Mouse (Mus musculus): ENCODE results near the gene Sec24c. TPM values are rescaled to one million over a fixed set of nuclear protein-coding genes. Genes with fewer than 3 reads are reported as not detected.

Gene Sec24c
- total RNA-seq, 1 experiment: 104 TPM

GRCm38 (mm10) chr14:20655731-20656130 lies 18.4 kb upstream of the Sec24c start:
- H3K9me3 ChIP-seq (ENCODE audit: control insufficient read depth, insufficient read depth, low read depth, low read length): no peaks in the 10 kb centered on the region
- TF ChIP-seq MAFK (IDR thresholded peaks at IDR 0.05; ENCODE audit: insufficient read depth, low read depth, low read length) (no peak), CHD2 (IDR thresholded peaks at IDR 0.05; ENCODE audit: low read depth, low read length) (no peak), ZC3H11A (IDR thresholded peaks at IDR 0.05; ENCODE audit: borderline replicate concordance, low read depth, low read length) (no peak), HCFC1 (IDR thresholded peaks at IDR 0.05; ENCODE audit: borderline replicate concordance, insufficient read depth, low read length) (no peak), ZNF384 (IDR thresholded peaks at IDR 0.05; ENCODE audit: low read depth, low read length) (no peak)
- H3K4me3 ChIP-seq (ENCODE audit: insufficient read depth in 1 of 2, low read depth in 1 of 2, low read length in 2 of 2, poor library complexity in 1 of 2, severe bottlenecking in 1 of 2): no peak overlapping the region
- no peaks in the 10 kb centered on the region for H3K36me3 ChIP-seq (ENCODE audit: control insufficient read depth, insufficient read depth, low read length, poor library complexity, severe bottlenecking)
- in situ Hi-C loops (cut with MboI; ENCODE audit: low sequenced_read_pairs in 2 of 2, unreplicated experiment in 2 of 2): loop anchor here in 1 of 2 experiments (5.0 kb wide), 1 partner anchor 78 kb away; no protein-coding TSS in a partner anchor
- DNase-seq (ENCODE audit: low read depth, low spot score): no peak
- H3K4me1 ChIP-seq (ENCODE audit: control insufficient read depth in 2 of 2, insufficient read depth in 2 of 2, low read length in 2 of 2, poor library complexity in 1 of 2): peaks cover 0 to 5% of the 10 kb centered on the region in 2 experiments; a peak in 1 of 4 replicates
- H3K9ac ChIP-seq (ENCODE audit: insufficient read depth, low read depth, low read length, poor library complexity, severe bottlenecking): no peak overlapping the region
- no peak overlapping the region for H3K27ac ChIP-seq (ENCODE audit: insufficient read depth, low read depth, low read length, poor library complexity, severe bottlenecking)

GRCm38 (mm10) chr14:20656361-20656760 lies 17.7 kb upstream of the Sec24c start, which contains the start of gene Myoz1:
Myoz1 (minus strand) TSS chr14:20656540.
- Histone ChIP-seq H3K27ac (ENCODE audit: insufficient read depth, low read depth, low read length, poor library complexity, severe bottlenecking) (no peak within 1 kb of the TSS), H3K36me3 (ENCODE audit: control insufficient read depth, insufficient read depth, low read length, poor library complexity, severe bottlenecking) (no peaks in the 10 kb centered on the region), H3K4me1 (ENCODE audit: control insufficient read depth in 2 of 2, insufficient read depth in 2 of 2, low read length in 2 of 2, poor library complexity in 1 of 2) (peaks cover 0 to 5% of the 10 kb centered on the region in 2 experiments; a peak in 1 of 4 replicates), H3K4me3 (ENCODE audit: insufficient read depth in 1 of 2, low read depth in 1 of 2, low read length in 2 of 2, poor library complexity in 1 of 2, severe bottlenecking in 1 of 2) (no peak within 1 kb of the TSS), H3K9ac (ENCODE audit: insufficient read depth, low read depth, low read length, poor library complexity, severe bottlenecking) (no peak within 1 kb of the TSS), H3K9me3 (ENCODE audit: control insufficient read depth, insufficient read depth, low read depth, low read length) (no peaks in the 10 kb centered on the region)
- TF ChIP-seq ZNF384 (IDR thresholded peaks at IDR 0.05; ENCODE audit: low read depth, low read length) (no peak), CHD2 (IDR thresholded peaks at IDR 0.05; ENCODE audit: low read depth, low read length) (no peak), MAFK (IDR thresholded peaks at IDR 0.05; ENCODE audit: insufficient read depth, low read depth, low read length) (no peak), HCFC1 (IDR thresholded peaks at IDR 0.05; ENCODE audit: borderline replicate concordance, insufficient read depth, low read length) (no peak), ZC3H11A (IDR thresholded peaks at IDR 0.05; ENCODE audit: borderline replicate concordance, low read depth, low read length) (no peak)
- in situ Hi-C loops (cut with MboI; ENCODE audit: low sequenced_read_pairs in 2 of 2, unreplicated experiment in 2 of 2): loop anchor here in 1 of 2 experiments (5.0 kb wide), 1 partner anchor 79 kb away; no protein-coding TSS in a partner anchor
- DNase-seq (ENCODE audit: low read depth, low spot score): no peak

- Histone ChIP-seq H3K36me3 (ENCODE audit: control insufficient read depth, insufficient read depth, low read length, poor library complexity, severe bottlenecking) (no peaks in the 10 kb centered on the region), H3K9ac (ENCODE audit: insufficient read depth, low read depth, low read length, poor library complexity, severe bottlenecking) (no peak overlapping the region), H3K4me1 (ENCODE audit: control insufficient read depth in 2 of 2, insufficient read depth in 2 of 2, low read length in 2 of 2, poor library complexity in 1 of 2) (peaks cover 0 to 11% of the 10 kb centered on the region in 2 experiments; a peak in 1 of 4 replicates), H3K9me3 (ENCODE audit: control insufficient read depth, insufficient read depth, low read depth, low read length) (no peaks in the 10 kb centered on the region), H3K4me3 (ENCODE audit: insufficient read depth in 1 of 2, low read depth in 1 of 2, low read length in 2 of 2, poor library complexity in 1 of 2, severe bottlenecking in 1 of 2) (no peak overlapping the region), H3K27ac (ENCODE audit: insufficient read depth, low read depth, low read length, poor library complexity, severe bottlenecking) (no peak overlapping the region)
- in situ Hi-C loops (cut with MboI; ENCODE audit: low sequenced_read_pairs in 2 of 2, unreplicated experiment in 2 of 2): loop anchor here in 1 of 2 experiments (5.0 kb wide), 1 partner anchor 81 kb away; no protein-coding TSS in a partner anchor
- TF ChIP-seq CHD2 (IDR thresholded peaks at IDR 0.05; ENCODE audit: low read depth, low read length) (no peak), HCFC1 (IDR thresholded peaks at IDR 0.05; ENCODE audit: borderline replicate concordance, insufficient read depth, low read length) (no peak), ZNF384 (IDR thresholded peaks at IDR 0.05; ENCODE audit: low read depth, low read length) (no peak), ZC3H11A (IDR thresholded peaks at IDR 0.05; ENCODE audit: borderline replicate concordance, low read depth, low read length) (no peak), MAFK (IDR thresholded peaks at IDR 0.05; ENCODE audit: insufficient read depth, low read depth, low read length) (no peak)
- DNase-seq (ENCODE audit: low read depth, low spot score): no peak
These were observed 15.8 kb upstream of the Sec24c start for GRCm38 (mm10) chr14:20658326-20658725.

GRCm38 (mm10) chr14:20658902-20659301 lies 15.2 kb upstream of the Sec24c start:
- in situ Hi-C loops (cut with MboI; ENCODE audit: low sequenced_read_pairs in 2 of 2, unreplicated experiment in 2 of 2): loop anchor here in 1 of 2 experiments (5.0 kb wide), 1 partner anchor 82 kb away; no protein-coding TSS in a partner anchor
- Histone ChIP-seq H3K4me1 (ENCODE audit: control insufficient read depth in 2 of 2, insufficient read depth in 2 of 2, low read length in 2 of 2, poor library complexity in 1 of 2) (peaks cover 0 to 13% of the 10 kb centered on the region in 2 experiments; a peak in 1 of 4 replicates), H3K4me3 (ENCODE audit: insufficient read depth in 1 of 2, low read depth in 1 of 2, low read length in 2 of 2, poor library complexity in 1 of 2, severe bottlenecking in 1 of 2) (no peak overlapping the region), H3K36me3 (ENCODE audit: control insufficient read depth, insufficient read depth, low read length, poor library complexity, severe bottlenecking) (no peaks in the 10 kb centered on the region), H3K27ac (ENCODE audit: insufficient read depth, low read depth, low read length, poor library complexity, severe bottlenecking) (no peak overlapping the region), H3K9ac (ENCODE audit: insufficient read depth, low read depth, low read length, poor library complexity, severe bottlenecking) (no peak overlapping the region), H3K9me3 (ENCODE audit: control insufficient read depth, insufficient read depth, low read depth, low read length) (no peaks in the 10 kb centered on the region)
- TF ChIP-seq HCFC1 (IDR thresholded peaks at IDR 0.05; ENCODE audit: borderline replicate concordance, insufficient read depth, low read length) (no peak), MAFK (IDR thresholded peaks at IDR 0.05; ENCODE audit: insufficient read depth, low read depth, low read length) (no peak), CHD2 (IDR thresholded peaks at IDR 0.05; ENCODE audit: low read depth, low read length) (no peak), ZC3H11A (IDR thresholded peaks at IDR 0.05; ENCODE audit: borderline replicate concordance, low read depth, low read length) (no peak), ZNF384 (IDR thresholded peaks at IDR 0.05; ENCODE audit: low read depth, low read length) (no peak)
- DNase-seq (ENCODE audit: low read depth, low spot score): no peak
